Mouse (Mus musculus): ENCODE results near the gene Ralgps1.

Ralgps1 gene

DNA sequence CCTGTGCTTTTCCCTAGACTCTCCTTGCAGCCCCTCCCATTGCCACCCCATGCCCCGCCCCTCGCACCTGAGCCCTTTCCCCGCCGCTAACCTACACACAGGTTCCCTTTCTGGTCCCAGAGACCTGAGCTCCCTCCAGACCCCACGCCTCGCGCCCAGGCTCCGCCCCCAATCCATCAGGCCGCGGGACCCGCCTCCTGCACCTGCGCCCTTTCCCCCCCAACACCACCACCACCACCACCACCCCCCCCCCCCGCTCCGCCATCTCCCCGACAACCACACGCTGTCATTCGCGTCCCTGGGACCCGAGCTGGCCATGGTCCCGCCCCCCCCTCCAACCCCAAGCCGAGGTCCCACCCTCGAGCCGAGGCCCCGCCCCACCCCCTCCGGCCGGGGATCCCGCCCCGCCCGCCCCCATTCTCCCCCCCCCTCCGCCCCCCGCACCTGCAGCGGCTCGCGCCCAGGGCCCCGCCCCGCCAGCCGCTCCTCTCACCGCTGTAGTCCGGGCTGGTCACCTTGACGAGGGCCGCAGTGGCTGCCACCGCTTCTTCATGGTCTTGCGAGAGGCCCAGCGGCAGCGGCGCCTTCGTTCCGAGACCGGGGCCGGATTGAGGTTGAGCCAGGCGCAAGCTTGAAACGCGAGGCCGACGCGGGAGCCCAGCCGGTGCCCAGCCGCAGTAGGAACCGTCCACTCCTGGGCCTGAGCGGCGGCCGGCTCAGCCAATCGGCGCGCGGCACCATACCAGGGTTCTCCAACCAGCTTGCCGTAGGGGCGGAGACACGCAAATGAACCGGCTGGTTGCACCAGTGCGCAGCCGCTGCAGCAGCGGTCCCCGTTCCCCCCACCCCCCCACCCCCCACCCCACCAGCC is at the start of gene Ralgps1:
Gene Ralgps1 (minus strand): TSS at position 710 of the 871 bp plus-strand sequence.
- DNase-seq, result peak; percentile 97 to 99

DNA sequence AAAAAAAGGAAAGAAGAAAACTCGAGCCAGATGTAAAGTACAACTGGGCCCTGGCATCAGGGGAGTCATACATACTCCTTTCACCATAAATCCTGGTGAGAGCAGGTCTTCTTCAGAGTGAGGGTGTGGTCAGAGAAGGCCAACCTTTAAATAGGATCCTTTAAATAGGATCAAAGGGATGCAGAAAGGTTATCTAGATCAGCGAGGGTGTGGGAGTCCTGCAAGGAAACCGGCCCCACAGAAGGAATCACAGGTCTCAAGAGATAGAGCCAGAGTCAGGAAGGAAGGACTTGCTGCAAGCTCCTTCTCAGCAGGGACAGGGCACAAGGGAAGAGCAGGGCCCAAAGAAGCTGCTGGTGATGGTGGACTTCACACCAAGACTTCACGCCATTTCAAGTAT is 46.2 kb upstream of the Ralgps1 start:
- DNase-seq, result no peak

- DNase-seq, result no peak
Measured at GRCm38 (mm10) chr2:33414019-33414418, 42.7 kb upstream of the Ralgps1 start.

- DNase-seq, result no peak
Measured at GRCm38 (mm10) chr2:33412111-33412510, 40.8 kb upstream of the Ralgps1 start.

DNA sequence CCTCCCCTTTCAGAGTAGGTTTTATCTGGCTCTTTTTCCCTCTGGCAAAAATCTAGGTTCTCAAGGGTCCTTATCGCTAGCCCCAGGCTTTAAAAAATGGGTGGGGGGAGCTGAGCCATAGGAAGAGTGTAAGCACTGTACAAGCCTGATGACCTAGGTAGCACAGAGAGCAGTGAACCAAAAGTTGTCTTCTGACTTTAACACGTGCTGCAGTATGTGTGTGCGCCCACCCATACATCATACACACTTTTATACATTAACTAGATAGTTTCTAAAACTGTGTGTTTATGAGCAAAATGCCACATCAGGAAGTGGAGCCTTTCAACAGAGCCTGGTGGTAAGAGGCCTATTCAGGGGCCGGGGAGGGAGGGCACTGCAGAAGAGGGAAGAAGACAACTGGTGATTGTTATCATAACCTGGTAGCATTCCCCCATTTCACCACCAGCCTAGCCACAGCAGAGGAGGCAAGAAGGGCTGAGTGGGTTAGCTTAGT is 32.3 kb upstream of the Ralgps1 start:
- peak in 1 of 2 experiments; percentile 22 for DNase-seq

- DNase-seq, result no peak
Measured at GRCm38 (mm10) chr2:33402638-33403037, 31.4 kb upstream of the Ralgps1 start.

GRCm38 (mm10) chr2:33402236-33402635 is 30.9 kb upstream of the Ralgps1 start:
- DNase-seq, result peak; percentile 82 to 84

DNA sequence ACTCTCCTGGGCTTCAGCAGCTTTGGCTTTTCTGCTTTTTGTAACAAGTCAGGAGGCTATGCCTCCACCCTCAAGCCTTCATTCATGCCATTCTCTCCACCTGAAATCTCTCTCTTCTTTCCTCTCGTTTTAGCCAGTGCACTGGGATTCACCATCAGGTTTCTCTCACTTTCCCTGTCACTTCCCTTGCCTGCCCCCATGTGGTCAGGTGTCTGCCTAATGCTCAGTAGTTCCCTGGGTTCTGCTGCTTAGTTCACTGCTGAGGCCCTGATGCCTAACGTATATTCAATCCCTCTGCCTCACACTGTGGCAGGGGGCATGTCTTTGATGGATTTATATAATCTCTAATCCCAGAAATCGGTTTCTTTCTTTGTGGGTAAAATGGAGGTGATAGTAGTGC is 29.9 kb upstream of the Ralgps1 start:
- peak; percentile 43 to 63 for DNase-seq

GRCm38 (mm10) chr2:33400541-33400940 is 29.3 kb upstream of the Ralgps1 start:
- DNase-seq, result no peak

DNA sequence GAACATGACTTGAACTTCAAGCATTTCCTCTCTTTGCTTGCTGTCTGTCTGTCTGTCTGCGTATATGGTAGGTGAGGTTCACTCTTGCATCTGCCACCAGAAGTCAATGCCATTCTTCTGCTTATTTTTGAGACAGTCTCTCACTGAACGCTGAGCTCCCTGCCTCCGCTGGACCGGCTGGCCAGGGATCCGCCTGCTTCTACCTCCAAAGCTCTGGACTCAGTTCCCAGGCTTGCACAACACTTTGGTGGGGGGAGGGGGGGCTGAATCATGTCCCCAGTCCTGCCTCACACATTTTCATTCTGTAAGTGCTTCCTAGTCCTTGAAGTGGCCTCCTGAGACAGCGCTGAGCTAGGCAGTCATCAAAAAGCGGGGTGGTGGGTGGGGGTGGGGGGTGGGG is 27.8 kb upstream of the Ralgps1 start:
- no peak for DNase-seq

DNA sequence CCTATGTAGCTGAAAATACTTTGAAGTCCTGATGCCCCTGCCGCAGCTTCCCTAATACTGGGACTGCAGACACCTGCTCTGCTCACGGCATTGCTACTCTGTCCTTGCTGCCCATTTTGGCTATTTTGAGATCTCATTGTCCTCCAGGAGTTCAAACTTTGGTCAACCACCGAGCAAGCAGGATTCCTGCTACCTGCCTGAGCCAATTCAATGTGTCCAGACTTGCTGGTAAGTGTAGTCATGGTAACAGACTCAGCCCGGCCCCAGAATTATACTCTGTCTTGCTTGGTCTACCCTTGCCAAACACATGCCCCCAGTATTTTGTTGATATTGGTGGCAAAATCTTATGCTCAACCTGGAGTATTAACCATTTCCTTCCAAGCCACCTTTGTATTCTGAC is 25.8 kb upstream of the Ralgps1 start:
- DNase-seq, result no peak

- DNase-seq, result no peak
Measured at GRCm38 (mm10) chr2:33395053-33395452, 23.8 kb upstream of the Ralgps1 start.

DNA sequence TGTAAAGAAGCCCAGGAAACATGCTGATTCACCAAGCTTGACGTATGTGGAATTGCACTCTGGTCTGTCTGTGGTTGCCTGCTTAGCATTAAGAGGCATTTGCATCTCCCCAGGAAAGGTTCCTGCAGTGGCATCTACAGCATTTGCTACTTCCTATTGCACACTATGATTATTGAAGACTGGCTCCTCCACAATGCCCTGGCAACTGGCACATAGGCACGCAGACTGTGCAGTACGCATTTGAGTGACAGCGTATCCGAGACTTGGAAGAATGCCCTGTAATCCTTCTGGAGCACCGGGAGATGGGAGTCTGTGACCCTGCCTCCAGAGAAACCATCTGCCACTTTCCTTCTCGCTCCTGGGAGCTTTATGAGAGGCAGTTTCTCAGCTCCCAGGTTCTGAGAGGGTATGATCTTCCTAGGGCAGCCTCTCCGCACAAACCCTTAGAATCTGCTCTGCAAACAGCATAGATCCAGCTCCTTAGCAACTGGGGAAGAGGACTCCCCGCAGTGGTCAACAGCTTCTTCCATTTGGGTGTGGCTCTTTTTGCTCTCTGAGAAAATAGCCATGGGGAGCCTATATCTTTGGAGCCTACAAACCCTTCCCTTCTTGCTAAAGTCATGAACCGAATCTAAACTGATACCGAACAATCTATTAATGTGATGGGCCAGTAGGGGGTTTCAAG is 22.8 kb upstream of the Ralgps1 start:
- DNase-seq, result no peak

DNA sequence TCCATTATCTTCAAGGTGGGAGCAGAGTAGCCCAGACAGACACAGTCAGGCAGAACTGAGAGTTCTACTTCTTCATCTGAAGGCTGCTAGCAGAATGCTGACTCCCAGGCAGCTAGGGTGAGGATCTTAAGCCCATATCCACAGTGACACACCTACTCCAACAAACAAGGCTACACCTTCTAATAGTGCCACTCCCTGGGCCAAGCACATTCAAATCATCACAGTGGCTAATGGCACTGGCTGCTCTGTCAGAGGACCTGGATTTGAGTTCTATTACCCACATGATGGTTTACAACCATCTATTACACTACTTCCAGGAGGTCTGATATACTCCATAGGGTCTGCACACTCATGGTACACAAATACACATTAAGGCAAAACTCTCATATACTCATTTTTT is 21.7 kb upstream of the Ralgps1 start:
- no peak for DNase-seq

- DNase-seq, result no peak
Measured at GRCm38 (mm10) chr2:33371648-33372408, 542 bp upstream of the Ralgps1 start.

DNA sequence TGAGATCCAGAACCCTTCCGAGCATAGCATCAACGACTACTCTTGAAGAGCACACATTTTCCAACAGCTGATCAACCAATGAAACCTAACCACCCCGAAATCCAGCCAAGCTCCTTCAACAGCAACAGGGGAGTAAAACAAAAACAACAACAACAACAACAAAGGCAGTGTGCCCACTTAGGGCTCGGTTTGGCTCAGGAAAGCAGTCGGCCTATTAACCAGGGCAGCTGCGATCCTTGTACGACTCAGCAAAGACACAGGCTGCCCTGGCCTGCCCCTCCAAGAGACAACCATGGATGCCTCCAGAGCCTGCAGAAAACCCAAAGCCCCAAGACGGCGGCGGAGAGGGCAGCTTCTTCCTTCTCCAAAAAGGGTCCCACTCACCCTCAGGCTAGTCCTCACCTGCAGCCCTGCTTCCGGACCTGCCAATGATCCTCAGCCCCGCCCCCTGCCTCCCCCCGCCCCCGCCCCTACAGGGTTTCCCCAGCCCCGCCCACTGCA is 960 bp downstream of the Ralgps1 start:
- no peak for DNase-seq

GRCm38 (mm10) chr2:33369453-33369852 is 1.8 kb downstream of the Ralgps1 start:
- DNase-seq, result no peak

GRCm38 (mm10) chr2:33368486-33368885 is 2.8 kb downstream of the Ralgps1 start:
- no peak for DNase-seq

GRCm38 (mm10) chr2:33365703-33366471 is 5.4 kb downstream of the Ralgps1 start:
- no peak for DNase-seq

DNA sequence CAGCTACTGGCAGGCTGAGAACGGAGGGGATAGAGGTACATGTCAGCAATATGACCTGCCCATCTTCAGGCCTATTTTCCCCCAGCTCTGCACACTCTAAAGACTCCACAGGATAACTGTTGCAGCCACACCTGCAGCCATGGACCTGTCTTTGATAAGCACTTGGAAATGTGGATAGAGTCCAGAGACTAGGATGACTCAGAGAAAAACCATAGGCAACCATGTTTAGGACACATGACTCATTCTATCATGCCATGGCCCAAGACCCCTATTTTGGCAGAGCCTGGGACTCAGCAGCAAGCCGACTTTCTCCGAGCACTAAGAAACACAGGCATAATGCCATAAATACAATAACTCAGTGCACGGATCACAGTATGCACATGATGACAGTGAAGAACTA is 6.6 kb downstream of the Ralgps1 start:
- DNase-seq, result no peak

- no peak for DNase-seq
Measured at GRCm38 (mm10) chr2:33363890-33364289, 7.4 kb downstream of the Ralgps1 start.

- no peak for DNase-seq
Measured at GRCm38 (mm10) chr2:33361139-33361716, 10.1 kb downstream of the Ralgps1 start.
